Mouse (Mus musculus) neural tube, postnatal 0 days (tissue): Measurements from ENCODE around the gene Cyp3a44. TPM values are rescaled to one million over a fixed set of nuclear protein-coding genes. Genes with fewer than 3 reads are reported as not detected.

Experiments
- polyA plus RNA-seq: library from polyadenylated mRNA; unstranded; fragments of >200 nt; fragmentation: Nextera tagmentation; extraction: Ambion mirVana; gene quantifications from 2 replicates; pipeline ENCODE4 v1.2.1, GENCODE M21; 2015

Gene Cyp3a44
- polyA plus RNA-seq, result not detected in 2 replicates

GRCm38 (mm10) chr5:145805796-145806195 lies at the start of gene Cyp3a44:
Gene Cyp3a44, minus strand, starts transcription at chr5:145805874.

Other genes with a start within 250 kb of the Cyp3a44 start
- gene Cyp3a41b, start 221.1 kb downstream of the Cyp3a44 start, polyA plus RNA-seq, result not detected in 2 replicates
- gene Cyp3a41a, start 85.7 kb downstream of the Cyp3a44 start, polyA plus RNA-seq, result not detected in 2 replicates
- not detected in 2 replicates for gene Cyp3a11, start 74.1 kb upstream of the Cyp3a44 start, polyA plus RNA-seq
- not detected in 2 replicates for gene Cyp3a25, start 203.7 kb upstream of the Cyp3a44 start, polyA plus RNA-seq